Mouse (Mus musculus) liver, postnatal 0 days (tissue): ENCODE measurements around the gene Cep295nl.

Experiments used
- CTCF ChIP-seq: sonication (generic); IDR thresholded peaks from 2 replicates; pipeline ENCODE4 v1.5.1; 2016; ENCODE audit warnings: antibody characterized with exemption, low read depth
- EP300 ChIP-seq: IDR thresholded peaks from 2 replicates; pipeline ENCODE4 v1.6.1; 2016; ENCODE audit warnings: antibody characterized with exemption, low read depth, mild to moderate bottlenecking

DNA sequence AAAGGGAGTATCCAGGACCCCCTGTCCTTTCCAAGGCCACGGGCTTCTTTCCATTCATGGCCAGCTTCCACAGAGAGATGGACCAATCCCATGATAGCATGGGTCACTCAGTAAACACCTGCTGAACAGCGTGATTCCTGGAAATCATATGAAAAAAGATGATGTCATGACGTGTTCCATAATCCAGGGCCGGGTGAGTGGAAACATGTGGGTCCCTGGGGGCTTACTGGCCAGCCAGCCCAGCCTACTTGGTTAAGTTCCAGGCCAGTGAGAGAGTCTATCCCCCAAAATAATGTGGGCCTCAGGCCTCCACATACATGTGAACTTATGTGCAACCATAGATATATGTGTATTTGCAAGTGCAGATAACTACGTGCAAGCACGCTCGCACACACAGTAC lies 29.6 kb upstream of the Cep295nl start:
- TF ChIP-seq CTCF, result no peak
- no peak for TF ChIP-seq EP300
